Mouse (Mus musculus): Measurements from ENCODE around the gene Sez6l. TPM values are rescaled to one million over a fixed set of nuclear protein-coding genes. Genes with fewer than 3 reads are reported as not detected.
A peak's percentile ranks its signal among the peaks of the same experiment; 100 is the strongest.

Gene Sez6l
- total RNA-seq, 2 experiments from 2014 or later = 226 to 228 TPM

DNA sequence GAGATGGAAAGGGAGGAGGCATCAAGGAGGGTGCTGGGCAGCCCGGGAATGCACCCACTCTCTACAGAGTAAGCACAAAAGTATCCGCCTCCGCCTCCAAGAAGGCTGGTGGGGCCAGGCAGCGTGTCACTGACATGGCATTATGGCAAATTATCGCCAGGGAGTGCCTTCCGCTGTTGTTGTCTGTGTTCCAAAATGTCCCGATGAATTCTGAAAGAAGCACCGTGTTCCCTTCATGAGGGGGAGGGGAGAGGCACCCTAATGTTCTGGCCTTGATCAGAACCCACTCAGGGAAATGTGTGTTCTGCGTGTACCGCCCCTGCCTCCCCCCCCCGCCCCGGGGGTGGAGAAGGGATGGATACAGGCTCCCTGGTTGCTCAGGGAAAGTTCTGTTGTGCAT is 41.1 kb downstream of the Sez6l start:
- peak in 1 of 2 experiments; percentile 87 for DNase-seq (ENCODE audit: low spot score in 2 of 2)

- no peak for DNase-seq (ENCODE audit: low spot score in 2 of 2)
Measured at GRCm38 (mm10) chr5:112534146-112534545, 42.8 kb downstream of the Sez6l start.

- no peak for DNase-seq (ENCODE audit: low spot score in 2 of 2)
Measured at GRCm38 (mm10) chr5:112533312-112534075, 43.5 kb downstream of the Sez6l start.

DNA sequence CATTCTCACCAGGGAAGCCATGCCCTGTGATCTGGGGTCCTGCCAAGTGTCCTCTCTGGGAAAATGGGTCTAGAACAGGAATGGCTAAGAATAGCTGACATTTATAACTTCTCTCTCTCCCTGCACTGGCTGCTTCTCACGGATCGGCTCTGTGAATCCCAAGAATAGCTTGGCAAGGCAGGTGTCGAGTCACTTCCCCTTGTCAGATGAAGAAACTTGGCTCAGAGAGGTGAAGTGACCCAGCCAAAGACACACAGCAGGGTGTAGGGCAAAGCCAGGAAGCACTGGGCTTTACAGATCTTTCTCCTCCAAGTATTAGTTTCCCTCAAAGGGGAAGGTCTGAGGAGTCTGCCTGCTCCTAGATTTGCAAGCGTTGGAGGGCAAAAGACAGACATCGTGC is 44.1 kb downstream of the Sez6l start:
- DNase-seq (ENCODE audit: low spot score in 2 of 2) = no peak

DNA sequence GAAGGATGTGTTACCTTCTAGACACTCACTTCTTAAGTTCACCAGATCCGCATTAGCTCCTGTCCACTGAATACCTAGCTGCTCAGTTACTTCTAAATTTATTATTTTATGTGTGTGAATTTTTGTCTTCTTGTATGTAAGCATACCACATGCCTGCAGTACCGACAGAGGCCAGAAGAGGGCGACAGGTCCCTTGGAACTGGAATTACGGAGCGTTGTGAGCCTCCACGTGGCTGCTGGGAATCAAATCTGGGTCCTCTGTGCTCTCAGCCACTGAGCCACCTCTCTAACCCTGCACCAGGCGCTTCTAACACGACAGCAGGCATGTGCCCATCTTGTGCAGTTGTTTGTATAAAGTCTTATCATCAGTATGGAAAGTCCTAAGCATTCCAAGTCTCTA is 44.8 kb downstream of the Sez6l start:
- no peak for DNase-seq (ENCODE audit: low spot score in 2 of 2)

DNA sequence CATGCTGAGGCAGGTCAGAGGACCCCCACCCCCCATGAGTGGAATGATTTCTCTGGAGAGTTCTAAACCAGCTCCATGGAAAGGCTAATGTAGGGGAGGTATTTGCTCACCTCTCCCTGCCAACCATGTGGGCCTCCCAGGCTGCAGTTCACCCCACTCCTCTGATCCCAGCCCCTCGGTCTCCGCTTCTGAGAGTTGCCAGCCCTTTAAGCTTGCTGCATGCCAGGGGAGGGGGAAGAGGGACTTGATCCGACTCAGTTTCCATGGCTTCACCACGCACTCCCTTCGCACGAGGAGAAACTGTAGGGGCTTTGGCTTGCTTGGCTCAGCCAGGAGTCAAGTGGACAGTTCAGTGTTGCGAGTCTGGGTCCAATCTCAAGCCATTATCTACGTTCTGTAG is 45.9 kb downstream of the Sez6l start:
- no peak for DNase-seq (ENCODE audit: low spot score in 2 of 2)

DNA sequence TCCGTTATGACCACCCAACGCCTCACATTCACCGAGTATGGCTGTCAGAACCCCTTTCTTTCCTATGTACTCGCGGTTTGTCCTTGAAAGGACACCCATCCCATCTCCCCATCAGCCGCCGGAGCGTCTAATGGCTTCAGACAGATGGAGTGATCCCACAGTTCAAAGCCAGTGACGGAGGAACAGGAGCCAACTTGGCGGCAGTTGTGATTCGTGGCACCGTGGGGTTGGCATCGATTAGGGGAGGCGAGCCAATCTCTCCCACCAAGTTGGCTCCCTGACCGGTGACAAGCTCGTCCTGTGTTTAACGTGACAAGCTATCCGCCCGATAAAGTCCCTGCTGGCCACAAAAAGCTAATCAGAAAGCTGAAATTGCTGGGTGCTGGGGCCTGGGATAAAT is 50.0 kb downstream of the Sez6l start:
- DNase-seq (ENCODE audit: low spot score in 2 of 2) = peak; percentile 81 to 90

DNA sequence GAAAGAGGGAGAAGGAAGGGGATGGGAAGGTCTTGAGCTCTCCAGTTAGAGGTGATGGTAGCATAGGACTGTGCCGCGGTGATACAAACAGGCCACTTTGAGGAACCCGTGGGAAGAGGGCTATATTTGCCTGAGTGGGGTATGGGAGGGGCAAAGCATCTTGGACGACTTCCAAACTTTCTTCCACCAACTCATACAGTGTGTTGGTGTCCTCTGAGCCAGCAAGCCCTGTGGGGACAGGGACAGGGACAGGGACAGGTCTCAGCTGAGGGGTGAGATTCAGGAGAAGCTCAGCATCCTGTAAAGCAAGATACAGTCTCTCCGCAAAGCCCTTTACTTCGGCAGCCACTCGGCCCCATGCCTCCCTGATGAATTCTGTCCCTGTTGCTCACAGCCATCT is 50.5 kb downstream of the Sez6l start:
- no peak for DNase-seq (ENCODE audit: low spot score in 2 of 2)

GRCm38 (mm10) chr5:112525980-112526379 is 51.0 kb downstream of the Sez6l start:
- DNase-seq (ENCODE audit: low spot score in 2 of 2) = no peak

- DNase-seq (ENCODE audit: low spot score in 2 of 2) = no peak
Measured at GRCm38 (mm10) chr5:112525271-112525670, 51.7 kb downstream of the Sez6l start.

GRCm38 (mm10) chr5:112523796-112524195 is 53.2 kb downstream of the Sez6l start:
- no peak for DNase-seq (ENCODE audit: low spot score in 2 of 2)

GRCm38 (mm10) chr5:112523331-112523730 is 53.7 kb downstream of the Sez6l start:
- DNase-seq (ENCODE audit: low spot score in 2 of 2) = no peak

GRCm38 (mm10) chr5:112521703-112522527 is 55.1 kb downstream of the Sez6l start:
- no peak for DNase-seq (ENCODE audit: low spot score in 2 of 2)

- no peak for DNase-seq (ENCODE audit: low spot score in 2 of 2)
Measured at GRCm38 (mm10) chr5:112520826-112521702, 55.9 kb downstream of the Sez6l start.

DNA sequence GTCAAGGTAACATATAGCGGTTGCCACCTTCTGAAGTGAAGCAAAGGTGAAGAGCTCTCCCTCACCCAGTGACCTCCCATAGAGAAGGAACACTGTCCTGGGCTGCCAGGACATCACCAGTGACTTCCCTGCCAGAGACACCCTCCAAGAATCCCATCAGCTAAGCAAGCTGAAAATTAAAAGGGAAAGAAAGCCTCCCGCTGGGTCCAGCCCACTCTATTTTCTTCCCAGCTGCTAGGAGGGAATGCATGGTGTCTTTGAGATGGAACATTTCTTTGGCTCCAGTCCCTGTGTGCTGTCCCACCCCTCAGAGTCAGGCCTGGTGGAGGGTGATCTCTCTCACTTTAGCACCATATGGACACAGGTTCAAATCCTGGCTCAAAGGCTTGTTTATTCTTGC is 58.2 kb downstream of the Sez6l start:
- DNase-seq (ENCODE audit: low spot score in 2 of 2) = peak in 1 of 2 experiments; percentile 60

GRCm38 (mm10) chr5:112517454-112517853 is 59.5 kb downstream of the Sez6l start:
- DNase-seq (ENCODE audit: low spot score in 2 of 2) = no peak

DNA sequence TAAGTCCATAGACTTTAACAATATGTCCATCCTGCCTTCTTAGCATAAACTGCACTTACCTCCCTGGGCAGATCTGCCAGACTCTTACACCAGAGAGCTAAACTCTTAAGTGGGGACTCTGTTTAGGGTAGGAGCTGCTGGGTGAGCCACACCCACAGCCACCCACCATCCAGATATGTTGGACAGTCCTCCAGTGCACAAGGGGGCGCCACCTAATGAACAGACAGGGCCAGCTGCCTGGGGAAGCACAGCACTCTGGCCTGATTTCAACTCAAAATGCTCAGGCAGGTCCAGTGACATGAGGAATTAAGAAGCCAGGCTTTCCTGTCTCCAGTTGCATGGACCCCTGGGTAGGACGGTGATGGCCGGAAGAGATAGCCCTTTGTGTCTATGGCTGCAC is 60.5 kb downstream of the Sez6l start:
- DNase-seq (ENCODE audit: low spot score in 2 of 2) = no peak

DNA sequence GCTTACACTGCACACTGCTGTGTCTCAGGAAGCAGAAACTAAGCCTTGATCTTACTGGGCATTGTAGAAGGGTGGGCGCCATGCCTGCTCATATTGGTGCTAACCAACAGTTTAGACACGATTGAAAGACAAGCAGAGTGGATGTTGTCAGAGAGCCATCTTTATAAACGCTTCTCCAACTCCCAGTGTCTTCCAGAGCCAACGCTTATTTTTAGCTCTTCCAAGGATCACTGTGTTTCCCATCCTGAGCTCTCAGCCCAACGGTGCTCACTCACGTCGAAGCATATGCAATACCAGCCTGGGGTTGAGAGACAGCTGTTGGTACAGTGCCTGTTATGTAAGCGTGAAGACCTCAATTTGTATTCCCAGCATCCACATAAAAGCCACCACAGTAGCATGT is 66.6 kb downstream of the Sez6l start:
- DNase-seq (ENCODE audit: low spot score in 2 of 2) = peak; percentile 57 to 80

GRCm38 (mm10) chr5:112509916-112510315 is 67.1 kb downstream of the Sez6l start:
- no peak for DNase-seq (ENCODE audit: low spot score in 2 of 2)

DNA sequence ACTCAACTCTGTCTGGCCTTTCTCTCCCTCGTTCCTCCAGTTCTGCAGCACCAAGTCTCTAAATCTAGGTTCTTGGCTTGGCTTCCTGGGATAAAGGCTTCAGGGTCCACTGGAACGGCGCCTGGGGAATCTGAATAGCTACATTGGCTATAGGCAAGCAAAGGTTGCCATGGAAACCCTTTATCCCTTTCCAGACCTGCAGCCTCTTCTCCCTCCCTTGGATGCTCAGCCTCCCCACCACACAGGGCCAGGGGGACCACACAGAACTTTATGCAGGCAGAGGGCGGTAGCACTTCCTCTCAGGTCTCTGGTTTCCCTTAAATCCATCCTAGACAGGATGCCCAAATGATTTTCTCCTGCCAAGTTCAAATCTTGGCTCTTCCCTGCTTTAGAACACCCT is 71.4 kb downstream of the Sez6l start:
- no peak for DNase-seq (ENCODE audit: low spot score in 2 of 2)

- no peak for DNase-seq (ENCODE audit: low spot score in 2 of 2)
Measured at GRCm38 (mm10) chr5:112501384-112501783, 75.6 kb downstream of the Sez6l start.

Data from layer of hippocampus, adult 18-20 months (tissue).